Mouse (Mus musculus): ENCODE data around the gene Mob2.

- TF ChIP-seq CTCF (IDR thresholded peaks at IDR 0.05; ENCODE audit: low read depth) (no peak), EP300 (IDR thresholded peaks at IDR 0.05; ENCODE audit: low read depth) (no peak)
These were observed 69.7 kb downstream of the Mob2 start for GRCm38 (mm10) chr7:141991183-141991582.

Data from heart, postnatal 0 days (tissue).